ENCODE assay signal across 9 mouse cellular contexts in the genomic region with DNA sequence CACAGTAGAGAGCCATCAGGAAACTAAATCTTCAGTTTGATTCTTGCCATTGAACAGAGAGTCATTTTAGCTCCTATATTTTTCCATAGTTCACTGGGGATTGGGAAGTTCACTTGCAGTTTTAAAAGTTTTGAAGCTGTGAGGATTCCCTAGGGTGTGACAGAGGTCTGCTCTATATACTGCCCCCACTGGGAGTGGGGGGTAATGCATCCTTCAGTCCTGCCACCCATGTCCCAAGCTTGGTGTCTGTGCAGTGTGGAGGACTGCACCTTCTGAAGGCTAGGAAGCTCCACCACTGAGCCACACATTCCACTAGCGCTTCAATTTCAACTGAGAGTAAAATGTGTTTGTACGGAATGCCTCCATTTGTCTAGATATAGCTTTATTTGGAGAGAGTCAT. TPM values are rescaled to one million over a fixed set of nuclear protein-coding genes. Genes with fewer than 3 reads are reported as not detected.
A peak's percentile ranks its signal among the peaks of the same experiment; 100 is the strongest.
DNase-seq lines count a peak whose midpoint lies in the region; ATAC-seq lines count a peak whose summit lies in the region.
"Had no signal": no experiment of that assay in that cellular context is flagged by ENCODE, and none has a peak within 500 bp of the region (broad histone marks: within the 10 kb centered on the region; RNA-seq: fewer than 3 reads in every experiment).

No protein-coding gene starts in this region.

- no peak overlapping the region for H3K4me3 ChIP-seq in limb, embryonic 10.5 days
- H3K4me3 ChIP-seq: myocyte had no signal

- no peaks in the 10 kb centered on the region for H3K36me3 ChIP-seq in limb, embryonic 10.5 days

- no peak overlapping the region for H3K27ac ChIP-seq in limb, embryonic 10.5 days

- no peaks in the 10 kb centered on the region for H3K9me3 ChIP-seq in limb, embryonic 10.5 days (replicated peaks)

- no peaks in the 10 kb centered on the region for H3K4me1 ChIP-seq in limb, embryonic 10.5 days

- peaks cover 75% of the 10 kb centered on the region for H3K27me3 ChIP-seq in limb, embryonic 10.5 days (ENCODE audit: low read depth, poor library complexity, severe bottlenecking)

- intact Hi-C loops in heart, postnatal 36 days (cut with DNase I) = no loop called here

- WGBS in limb, embryonic 10.5 days = 70% methylated on average over 2 of the region's 2 CpGs

- peak; percentile 8 for DNase-seq in heart, postnatal 4 days
- DNase-seq in heart, postnatal 36 days = no peak
- peak; percentile 22 for DNase-seq in ES-CJ7 (ENCODE audit: low read depth, low spot score)
- peak; percentile 18 for DNase-seq in retina, embryonic 14.5 days (ENCODE audit: low spot score)
- no peak for DNase-seq in layer of hippocampus, adult 11-12 months (ENCODE audit: low spot score)
- no peak for DNase-seq in limb, embryonic 10.5 days (ENCODE audit: low spot score)
- DNase-seq in right cerebral cortex, postnatal 4 days = no peak

- peak; percentile 96 for ATAC-seq in erythroblast, adult 5-6 weeks (replicated peaks; ENCODE audit: low FRiP score, poor library complexity, severe bottlenecking)

RNA-seq across cellular contexts. Expression of gene Bmx, which starts 36.0 kb away (rescaled TPM):
- total RNA-seq in heart, postnatal 4 days (2021) = 1 to 10 TPM; 4.3 to 4.6 TPM
- 1 to 10 TPM; 2.0 to 3.4 TPM for total RNA-seq in heart, postnatal 36 days (2021)
- 3.6 and 4.6 TPM in 2 replicates for total RNA-seq in erythroblast, adult 5-6 weeks (2015; ENCODE audit: low replicate concordance)
- total RNA-seq in erythroblast, adult 5-6 weeks (2017; ENCODE audit: low replicate concordance) = 3.9 and 5.3 TPM in 2 replicates
- 0.28 and 0.39 TPM in 2 replicates for polyA plus RNA-seq in limb, embryonic 10.5 days (2016; fragmentation: Nextera tagmentation; extraction: Ambion mirVana)
- polyA plus RNA-seq: myocyte had no signal

RNA-seq across cellular contexts. Expression of gene Pir, which starts 47.2 kb away (rescaled TPM):
- total RNA-seq in heart, postnatal 4 days (2021) = 1 to 10 TPM; 2.4 to 3.6 TPM
- total RNA-seq in heart, postnatal 36 days (2021) = 1 to 10 TPM; 4.9 to 7.2 TPM
- total RNA-seq in erythroblast, adult 5-6 weeks (2015; ENCODE audit: low replicate concordance) = 1.9 and 7.7 TPM in 2 replicates
- total RNA-seq in erythroblast, adult 5-6 weeks (2017; ENCODE audit: low replicate concordance) = 10.1 and 11.4 TPM in 2 replicates
- polyA plus RNA-seq in limb, embryonic 10.5 days (2016; fragmentation: Nextera tagmentation; extraction: Ambion mirVana) = 8.1 and 9.5 TPM in 2 replicates

Comparison
In these comparisons a context has a peak if more than half of its experiments do, and no peak if none do; other contexts are left out.
1. DNase-seq: peak in heart, postnatal 4 days (single experiment), ES-CJ7 (single experiment) and retina, embryonic 14.5 days (single experiment); none in heart, postnatal 36 days (0 of 2), layer of hippocampus, adult 11-12 months (single experiment), limb, embryonic 10.5 days (single experiment) and right cerebral cortex, postnatal 4 days (single experiment).